Mouse (Mus musculus) forebrain, embryonic 10.5 days (tissue): ENCODE results near the gene Kremen2. TPM values are rescaled to one million over a fixed set of nuclear protein-coding genes. Genes with fewer than 3 reads are reported as not detected.
A peak's percentile ranks its signal among the peaks of the same experiment; 100 is the strongest.

Experiments
- DNase-seq: peaks from one replicate; pipeline ENCODE4 v3.0.0-alpha.2; 2017; ENCODE audit warnings: low spot score; ENCODE audit errors: extremely low spot score
- H3K27ac ChIP-seq: fragments of 300-500 bp; sonication (generic); 2 replicates; pipeline ENCODE4 v1.5.1; 2016; ENCODE audit warnings: mild to moderate bottlenecking
- H3K27me3 ChIP-seq: fragments of 300-500 bp; sonication (generic); 2 replicates; pipeline ENCODE4 v1.6.1; 2016; ENCODE audit warnings: mild to moderate bottlenecking; ENCODE audit not compliant: poor library complexity, severe bottlenecking
- H3K36me3 ChIP-seq: fragments of 300-500 bp; sonication (generic); replicated peaks from 2 replicates; pipeline ENCODE4 v1.6.1; 2016; ENCODE audit warnings: mild to moderate bottlenecking, moderate library complexity
- H3K4me1 ChIP-seq: fragments of 300-500 bp; sonication (generic); 2 replicates; pipeline ENCODE4 v1.6.1; 2016
- H3K4me3 ChIP-seq: fragments of 300-500 bp; sonication (generic); 2 replicates; pipeline ENCODE4 v1.5.1; 2016; ENCODE audit warnings: mild to moderate bottlenecking, moderate library complexity
- H3K9me3 ChIP-seq: fragments of 300-500 bp; sonication (generic); 2 replicates; pipeline ENCODE4 v1.6.1; 2016; ENCODE audit warnings: mild to moderate bottlenecking, moderate library complexity
- WGBS: fragments of 180-500 bp; shearing (Covaris S2); methylation state at CpG from one replicate; pipeline ENCODE4 v1.1.7; 2016; 5-methylcytosine and 5-hydroxymethylcytosine counted together
- polyA plus RNA-seq: library from polyadenylated mRNA; unstranded; fragments of >200 nt; fragmentation: Nextera tagmentation; extraction: Ambion mirVana; gene quantifications from 2 replicates; pipeline ENCODE4 v1.2.1, GENCODE M21; 2016

Kremen2 gene
- polyA plus RNA-seq, 1 experiment from 2014 or later: 2.9 TPM

GRCm38 (mm10) chr17:23740136-23740584 is 5.5 kb downstream of the Kremen2 start:
- peaks cover 91% of the 10 kb centered on the region for H3K27me3 ChIP-seq
- peak; percentile 92 for DNase-seq
- H3K27ac ChIP-seq: peak overlapping the region; percentile 87
- 0 out of 2 replicates have a peak, but pooled peaks cover 7% of the 10 kb centered on the region for H3K9me3 ChIP-seq
- H3K4me1 ChIP-seq: peaks cover 57% of the 10 kb centered on the region
- H3K4me3 ChIP-seq: peak overlapping the region; percentile 79
- peaks cover 29% of the 10 kb centered on the region for H3K36me3 ChIP-seq
- under 1% methylated on average over 46 of the region's 46 CpGs for WGBS

GRCm38 (mm10) chr17:23739202-23740135 is 6.2 kb downstream of the Kremen2 start:
- H3K27me3 ChIP-seq: peaks cover 84% of the 10 kb centered on the region
- peak overlapping the region; percentile 87 for H3K27ac ChIP-seq
- H3K36me3 ChIP-seq: peaks cover 36% of the 10 kb centered on the region
- DNase-seq: peak; percentile 57
- under 1% methylated on average over 48 of the region's 48 CpGs for WGBS
- H3K9me3 ChIP-seq: 0 out of 2 replicates have a peak, but pooled peaks cover 7% of the 10 kb centered on the region
- H3K4me1 ChIP-seq: peaks cover 50% of the 10 kb centered on the region
- H3K4me3 ChIP-seq: peak overlapping the region; percentile 79

- DNase-seq: no peak
- WGBS: 27% methylated on average over 2 of the region's 2 CpGs
- H3K27ac ChIP-seq: peak overlapping the region; percentile 87; the same call in 1 of the 2 replicates
- peaks cover 78% of the 10 kb centered on the region for H3K27me3 ChIP-seq
- peaks cover 43% of the 10 kb centered on the region for H3K36me3 ChIP-seq
- H3K4me3 ChIP-seq: peak overlapping the region; percentile 79
- peaks cover 45% of the 10 kb centered on the region for H3K4me1 ChIP-seq
- 0 out of 2 replicates have a peak, but pooled peaks cover 7% of the 10 kb centered on the region for H3K9me3 ChIP-seq
These were observed 6.8 kb downstream of the Kremen2 start for GRCm38 (mm10) chr17:23738836-23739201.

- Histone ChIP-seq H3K9me3 (0 out of 2 replicates have a peak, but pooled peaks cover 7% of the 10 kb centered on the region), H3K36me3 (peaks cover 53% of the 10 kb centered on the region), H3K27me3 (peaks cover 67% of the 10 kb centered on the region), H3K4me1 (peaks cover 45% of the 10 kb centered on the region), H3K4me3 (peak overlapping the region; percentile 79; the same call in 1 of the 2 replicates), H3K27ac (no peak overlapping the region)
- no peak for DNase-seq
- 64% methylated on average over 15 of the region's 15 CpGs for WGBS
These were observed 7.9 kb downstream of the Kremen2 start for GRCm38 (mm10) chr17:23737493-23738445.

GRCm38 (mm10) chr17:23734341-23734740 is 11.3 kb downstream of the Kremen2 start:
- H3K4me3 ChIP-seq: no peak overlapping the region; the same call in 1 of the 2 replicates
- peaks cover 58% of the 10 kb centered on the region for H3K36me3 ChIP-seq
- no peak overlapping the region for H3K27ac ChIP-seq
- peaks cover 34% of the 10 kb centered on the region for H3K27me3 ChIP-seq
- peaks cover 20% of the 10 kb centered on the region for H3K4me1 ChIP-seq
- no peak for DNase-seq
- H3K9me3 ChIP-seq: no peaks in the 10 kb centered on the region
- 94% methylated on average over 1 of the region's 1 CpGs for WGBS

GRCm38 (mm10) chr17:23730441-23730840 is 15.2 kb downstream of the Kremen2 start:
- H3K9me3 ChIP-seq: no peaks in the 10 kb centered on the region
- no peak for DNase-seq
- WGBS: 79% methylated on average over 1 of the region's 1 CpGs

GRCm38 (mm10) chr17:23726758-23727142 is 18.9 kb downstream of the Kremen2 start:
- WGBS: under 1% methylated on average over 20 of the region's 20 CpGs
- peaks cover 24% of the 10 kb centered on the region for H3K4me1 ChIP-seq
- peak overlapping the region; percentile 88 for H3K4me3 ChIP-seq
- DNase-seq: peak; percentile 80
- no peaks in the 10 kb centered on the region for H3K36me3 ChIP-seq
- H3K27me3 ChIP-seq: 0 out of 2 replicates have a peak, but pooled peaks cover 10% of the 10 kb centered on the region
- no peaks in the 10 kb centered on the region for H3K9me3 ChIP-seq
- H3K27ac ChIP-seq: peak overlapping the region; percentile 95

More at GRCm38 (mm10) chr17:23730441-23730840, 15.2 kb downstream of the Kremen2 start:
- Histone ChIP-seq H3K27ac (no peak overlapping the region), H3K27me3 (no peaks in the 10 kb centered on the region), H3K36me3 (peaks cover 32% of the 10 kb centered on the region), H3K4me1 (peaks cover 22% of the 10 kb centered on the region), H3K4me3 (no peak overlapping the region)

- peaks cover 24% of the 10 kb centered on the region for H3K4me1 ChIP-seq
- peak; percentile 94 for DNase-seq
- WGBS: 2% methylated on average over 73 of the region's 73 CpGs
- no peaks in the 10 kb centered on the region for H3K36me3 ChIP-seq
- H3K27me3 ChIP-seq: 0 out of 2 replicates have a peak, but pooled peaks cover 10% of the 10 kb centered on the region
- H3K27ac ChIP-seq: peak within 1 kb of the TSS; percentile 95
- no peaks in the 10 kb centered on the region for H3K9me3 ChIP-seq
- peak within 1 kb of the TSS; percentile 88 for H3K4me3 ChIP-seq
These were observed 19.5 kb downstream of the Kremen2 start, which contains the start of gene Pkmyt1 for GRCm38 (mm10) chr17:23725999-23726757. Gene Pkmyt1, plus strand, starts transcription at chr17:23726336.

GRCm38 (mm10) chr17:23725477-23725876 is 20.2 kb downstream of the Kremen2 start:
- WGBS: 72% methylated on average over 4 of the region's 4 CpGs
- no peak for DNase-seq
- H3K27me3 ChIP-seq: 0 out of 2 replicates have a peak, but pooled peaks cover 10% of the 10 kb centered on the region
- H3K4me1 ChIP-seq: peaks cover 24% of the 10 kb centered on the region
- H3K36me3 ChIP-seq: no peaks in the 10 kb centered on the region
- no peaks in the 10 kb centered on the region for H3K9me3 ChIP-seq
- H3K27ac ChIP-seq: peak overlapping the region; percentile 95
- peak overlapping the region; percentile 88 for H3K4me3 ChIP-seq

- Histone ChIP-seq H3K9me3 (no peaks in the 10 kb centered on the region), H3K4me1 (peaks cover 24% of the 10 kb centered on the region), H3K4me3 (no peak within 1 kb of the TSS), H3K36me3 (no peaks in the 10 kb centered on the region), H3K27me3 (0 out of 2 replicates have a peak, but pooled peaks cover 10% of the 10 kb centered on the region), H3K27ac (no peak within 1 kb of the TSS)
- DNase-seq: no peak
- WGBS: 87% methylated on average over 7 of the region's 7 CpGs
These were observed 23.1 kb downstream of the Kremen2 start, which contains the start of gene 1520401A03Rik for GRCm38 (mm10) chr17:23722376-23723125. Gene 1520401A03Rik, minus strand, starts transcription at chr17:23722783.

- 85% methylated on average over 2 of the region's 2 CpGs for WGBS
- Histone ChIP-seq H3K27ac (no peak overlapping the region), H3K9me3 (no peaks in the 10 kb centered on the region), H3K4me1 (peaks cover 17% of the 10 kb centered on the region), H3K4me3 (no peak overlapping the region), H3K36me3 (no peaks in the 10 kb centered on the region), H3K27me3 (0 out of 2 replicates have a peak, but pooled peaks cover 10% of the 10 kb centered on the region)
- DNase-seq: no peak
These were observed 23.7 kb downstream of the Kremen2 start for GRCm38 (mm10) chr17:23721886-23722285.
